Mouse (Mus musculus) adrenal gland, adult (tissue): ENCODE data around the gene Crygd.
"Not testable (repeated sequence)": the region's sequence is repeated elsewhere in the genome, so short reads cannot be mapped to it uniquely, and the experiment has no call there.

Source experiments
- DNase-seq, 2 experiments: peaks; one replicate each; pipeline ENCODE4 v3.0.0; 2022 to 2023; ENCODE audit warnings: low spot score in 1 of 2; ENCODE audit not compliant: inconsistent age in 2 of 2

Gene Crygd

GRCm38 (mm10) chr1:65063352-65063751 lies at the start of gene Crygd:
Gene Crygd, minus strand, starts transcription at chr1:65063452.
- no peak for DNase-seq

- DNase-seq: peak; percentile 50 to 77
Measured at GRCm38 (mm10) chr1:65112807-65113196, 49.5 kb upstream of the Crygd start.

DNA sequence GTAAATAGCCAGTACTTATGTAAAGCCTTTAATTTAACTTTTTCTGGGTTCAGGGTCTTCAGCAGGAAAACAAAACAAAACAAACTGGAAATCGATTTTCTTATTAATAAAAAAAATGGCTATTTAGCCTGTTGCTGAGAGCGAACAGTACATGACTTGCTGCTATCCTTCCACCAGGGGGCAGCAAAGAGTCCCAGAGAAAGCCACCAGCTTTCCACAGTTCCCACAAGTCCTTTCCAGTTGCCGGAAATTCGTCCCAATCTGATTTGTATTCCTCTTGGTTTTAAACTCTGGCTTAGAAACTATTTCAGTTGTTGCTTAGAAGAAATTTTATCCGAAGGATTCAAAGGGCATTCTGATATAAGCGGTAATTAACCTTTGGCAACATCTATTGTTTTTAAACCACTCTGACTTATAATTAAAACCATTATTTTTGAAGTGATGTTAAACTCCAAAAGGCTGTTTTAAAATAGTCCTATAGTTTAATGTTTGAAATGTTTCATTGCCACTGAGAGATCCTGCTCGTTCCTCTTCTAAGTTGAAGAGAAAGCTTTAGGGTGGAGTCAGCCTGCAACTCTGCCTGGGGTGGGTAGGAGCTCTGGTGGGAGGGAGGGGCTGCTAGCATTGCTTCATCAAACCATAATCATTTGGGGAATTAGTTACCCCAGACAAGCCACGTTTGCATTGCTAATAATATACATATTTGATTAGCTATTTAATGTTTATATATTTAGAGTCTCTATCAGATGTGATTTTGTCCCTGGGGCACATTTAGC lies 49.0 kb upstream of the Crygd start:
- DNase-seq: peak; percentile 71 to 92

DNA sequence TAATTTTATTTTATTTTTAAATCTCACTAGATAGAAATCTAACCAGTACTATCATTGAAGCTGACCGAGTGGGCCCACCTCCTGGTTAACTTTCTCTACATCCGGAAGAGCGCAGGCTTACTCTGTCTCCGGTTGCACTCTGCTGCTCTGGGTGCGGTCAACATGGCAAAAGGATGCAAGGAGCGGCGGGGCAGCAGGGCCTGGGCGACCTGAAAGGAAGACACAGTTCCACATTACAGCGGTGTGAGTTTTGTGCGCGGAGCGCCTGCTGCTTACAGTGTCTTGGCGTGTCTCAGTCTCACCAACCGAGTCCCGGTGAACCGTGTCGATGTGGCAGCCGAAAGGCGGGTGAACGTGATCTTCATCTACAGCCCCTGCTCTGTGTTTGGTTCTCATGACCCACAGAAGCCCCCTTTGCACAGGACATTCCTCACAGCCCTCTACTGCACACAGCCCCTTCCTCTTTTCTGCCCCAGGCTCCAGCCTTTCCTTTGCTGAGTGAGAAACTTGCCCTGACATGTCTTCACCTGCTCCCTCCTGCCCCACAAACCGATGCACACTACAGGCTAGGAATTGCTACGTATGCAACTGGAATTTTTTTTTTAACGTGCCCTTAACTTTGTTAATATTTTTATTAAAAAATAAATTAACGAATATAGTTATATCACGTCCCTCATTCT lies 46.6 kb upstream of the Crygd start:
- no peak for DNase-seq

DNA sequence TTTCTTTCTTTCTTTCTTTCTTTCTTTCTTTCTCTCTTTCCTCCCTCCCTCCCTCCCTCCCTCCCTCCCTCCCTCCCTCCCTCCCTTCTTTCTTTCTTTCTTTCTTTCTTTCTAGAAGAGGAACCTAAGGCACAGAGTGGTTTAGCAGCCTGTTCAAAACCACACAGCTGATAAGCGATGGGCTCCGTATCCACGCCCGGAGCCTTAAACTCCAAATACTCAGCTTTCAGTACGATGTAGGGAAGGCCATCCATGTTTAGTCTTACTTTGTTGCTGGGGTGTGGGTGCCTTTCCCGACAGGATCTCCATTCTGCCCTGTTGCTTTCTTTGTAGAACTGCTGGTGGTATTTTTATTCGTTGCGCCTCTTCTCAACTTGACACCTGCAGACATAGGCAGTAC lies 45.9 kb upstream of the Crygd start:
- no peak for DNase-seq

DNA sequence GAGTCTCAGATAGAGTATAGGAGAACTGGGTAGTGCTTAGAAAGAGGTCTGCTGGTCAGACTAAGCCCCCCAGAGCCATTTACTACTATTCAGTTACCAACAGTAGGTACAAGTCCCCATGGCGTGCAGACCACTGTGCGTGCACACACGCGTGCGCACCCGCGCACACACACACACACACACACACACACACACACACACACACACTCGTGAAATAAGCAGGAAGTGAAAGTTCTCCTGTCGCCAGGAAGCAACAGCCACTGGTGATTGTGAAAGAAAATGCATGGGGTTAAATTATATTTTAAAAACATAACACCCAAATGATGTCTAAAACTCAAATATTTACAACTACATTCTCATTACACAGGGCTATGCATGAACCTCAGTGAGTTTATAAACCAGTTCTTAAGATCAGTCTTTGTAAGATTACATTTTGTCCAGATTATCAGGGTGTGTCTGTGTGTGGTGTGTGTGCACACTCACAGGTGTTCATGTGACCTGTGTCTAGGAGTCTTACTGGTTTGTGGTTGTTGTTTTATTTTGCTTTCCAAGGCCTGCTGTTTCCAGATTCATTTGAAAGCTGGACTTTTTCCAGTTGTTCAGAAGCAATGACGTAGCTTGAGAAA lies 44.5 kb upstream of the Crygd start:
- peak in 1 of 2 experiments; percentile 18 for DNase-seq

DNA sequence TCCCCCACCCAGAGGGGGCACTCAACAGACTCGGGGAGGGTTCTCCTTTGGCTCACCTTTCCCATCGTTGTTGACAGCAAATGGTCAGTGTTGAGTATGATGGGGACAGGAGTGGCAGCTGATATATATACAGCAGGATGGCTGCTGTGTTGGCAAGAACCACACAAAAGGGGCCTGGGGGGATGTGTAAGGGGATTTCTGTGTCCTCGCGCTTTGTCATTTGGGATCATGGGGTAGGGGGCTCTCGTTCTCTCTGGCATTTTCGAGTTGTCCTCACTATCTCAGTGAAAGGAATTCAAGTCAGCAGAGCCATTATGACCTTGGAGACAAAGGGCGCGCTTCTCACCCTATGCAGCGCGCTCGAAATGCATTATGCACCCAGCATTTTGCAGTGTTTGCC lies 40.0 kb upstream of the Crygd start, which contains the start of gene Cryga:
Gene Cryga, minus strand, starts transcription at position 101 of the 400 bp plus-strand sequence.
- no peak for DNase-seq

DNA sequence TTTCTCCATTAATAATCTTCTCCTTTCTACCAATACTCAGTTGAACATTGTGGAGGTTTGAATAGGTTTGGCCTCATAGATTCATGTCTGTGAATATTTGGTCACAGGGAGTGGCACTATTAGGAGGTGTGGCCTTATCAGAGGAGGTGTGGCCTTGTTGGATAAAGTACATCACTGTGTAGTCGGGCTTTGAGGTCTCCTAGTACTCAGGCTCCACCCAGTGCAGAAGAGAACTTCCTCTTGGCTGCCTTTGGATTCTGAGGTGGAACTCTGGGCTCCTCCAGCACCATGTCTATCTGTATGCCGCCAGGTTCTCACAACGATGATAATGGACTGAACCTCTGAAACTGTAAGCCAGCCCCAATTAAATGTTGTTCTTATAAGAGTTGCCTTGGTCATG lies 33.7 kb upstream of the Crygd start:
- no peak for DNase-seq

- no peak for DNase-seq
Measured at GRCm38 (mm10) chr1:65091566-65091965, 28.3 kb upstream of the Crygd start.

- peak; percentile 76 to 92 for DNase-seq
Measured at GRCm38 (mm10) chr1:65090370-65090769, 27.1 kb upstream of the Crygd start.

- DNase-seq: peak in 1 of 2 experiments; percentile 18
Measured at GRCm38 (mm10) chr1:65088567-65089356, 25.5 kb upstream of the Crygd start.

- no peak for DNase-seq
Measured at GRCm38 (mm10) chr1:65082188-65082587, 18.9 kb upstream of the Crygd start, which contains the start of gene Crygb. Gene Crygb, minus strand, starts transcription at chr1:65082288.

- peak in 1 of 2 experiments; percentile 66 for DNase-seq
Measured at GRCm38 (mm10) chr1:65075607-65076006, 12.4 kb upstream of the Crygd start.

- no peak for DNase-seq
Measured at GRCm38 (mm10) chr1:65073589-65073988, 10.3 kb upstream of the Crygd start, which contains the start of gene Crygc. Gene Crygc, minus strand, starts transcription at chr1:65073689.

- DNase-seq: no peak
Measured at GRCm38 (mm10) chr1:65067842-65068241, 4.6 kb upstream of the Crygd start.

GRCm38 (mm10) chr1:65064201-65064600 lies 949 bp upstream of the Crygd start:
- peak; percentile 30 to 75 for DNase-seq

DNA sequence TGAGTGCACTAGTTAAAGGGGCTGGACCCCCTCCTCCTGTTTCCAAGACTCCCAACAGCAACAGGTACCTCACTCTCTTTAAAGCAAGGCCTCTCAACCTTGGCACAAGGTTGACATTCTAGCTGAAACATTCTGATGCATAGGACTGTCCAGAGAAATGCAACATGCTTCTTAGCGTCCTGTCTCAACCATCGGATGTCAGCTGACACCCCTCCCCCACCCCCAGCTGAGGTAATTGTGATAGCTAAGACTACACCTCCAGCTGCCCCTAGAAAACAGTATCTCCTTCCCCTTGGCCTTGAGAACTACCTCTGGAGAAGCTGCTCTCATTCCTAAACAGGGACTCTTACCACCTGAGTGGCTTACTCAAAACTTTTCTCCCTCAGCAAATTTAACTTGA lies 11.1 kb downstream of the Crygd start:
- DNase-seq: no peak

DNA sequence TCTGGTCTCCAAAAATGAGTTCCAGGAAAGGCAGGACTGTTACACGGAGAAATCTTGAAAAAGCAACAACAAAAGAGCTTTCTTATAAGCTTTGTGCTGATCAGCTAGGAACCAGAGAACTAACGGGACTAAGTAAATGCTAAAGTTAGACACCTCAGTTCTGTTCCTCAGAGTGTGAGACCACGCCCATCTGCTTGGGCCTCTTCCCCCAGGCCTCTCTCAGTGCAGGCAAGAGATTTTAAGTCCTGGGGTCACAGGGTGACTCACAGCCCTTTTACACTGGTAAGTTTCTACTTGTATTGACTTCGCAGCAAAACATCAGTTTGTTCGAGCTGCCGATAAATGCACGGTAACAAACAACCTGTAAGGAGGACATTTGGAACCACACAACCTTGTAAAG lies 11.6 kb downstream of the Crygd start:
- peak in 1 of 2 experiments; percentile 63 for DNase-seq

DNA sequence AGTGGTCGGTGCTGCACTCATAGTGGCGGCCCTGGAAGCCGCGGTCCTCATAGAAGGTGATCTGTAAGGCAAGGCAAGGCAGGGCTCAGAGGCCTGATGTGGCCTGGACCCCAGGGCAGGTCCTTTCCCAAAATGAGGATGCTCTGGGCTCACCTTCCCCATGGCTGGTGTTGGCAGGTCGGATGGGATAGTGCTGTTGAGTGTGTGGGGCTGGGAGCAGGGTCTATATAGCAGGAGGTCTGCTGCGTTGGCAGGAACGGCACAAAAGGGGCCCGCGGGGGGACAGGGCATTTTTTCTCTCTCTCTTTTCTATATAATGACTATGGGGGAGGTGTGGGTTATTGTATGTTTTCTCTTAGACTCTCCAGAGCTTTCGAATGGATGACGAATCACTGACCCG lies 12.3 kb downstream of the Crygd start, which contains the start of gene Cryge:
Gene Cryge, minus strand, starts transcription at position 198 of the 400 bp plus-strand sequence.
- DNase-seq: not testable (repeated sequence)

- DNase-seq: peak; percentile 68 to 84
Measured at GRCm38 (mm10) chr1:65048781-65049180, 14.5 kb downstream of the Crygd start.
